Mouse (Mus musculus): ENCODE measurements around the gene Nedd4.
"Not testable (repeated sequence)": the region's sequence is repeated elsewhere in the genome, so short reads cannot be mapped to it uniquely, and the experiment has no call there.

The Nedd4 gene

DNA sequence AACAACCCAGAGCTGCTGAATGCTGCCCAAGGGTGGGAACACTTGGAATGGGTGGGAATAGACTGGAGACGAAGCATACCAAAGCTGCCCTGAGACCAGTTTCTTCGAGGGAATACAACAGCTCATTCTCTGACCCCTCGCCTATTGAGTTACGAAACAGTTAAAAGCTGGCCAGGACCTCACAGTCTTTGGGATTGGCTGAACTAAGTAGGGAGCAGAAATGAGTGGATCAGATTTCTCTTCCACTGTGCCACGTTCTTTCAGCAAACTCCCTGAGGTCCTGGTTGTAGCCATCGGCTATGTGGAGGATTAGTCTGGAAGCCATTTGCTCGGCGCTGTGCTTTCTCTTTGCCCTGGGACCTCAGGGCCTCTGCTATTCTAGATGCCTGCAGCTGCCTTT, 9.2 kb upstream of the Nedd4 start:
- peak; percentile 88 for DNase-seq (ENCODE audit: low read depth, low spot score)

- DNase-seq (ENCODE audit: low read depth, low spot score): no peak
Measured at GRCm38 (mm10) chr9:72653533-72653932, 8.6 kb upstream of the Nedd4 start.

DNA sequence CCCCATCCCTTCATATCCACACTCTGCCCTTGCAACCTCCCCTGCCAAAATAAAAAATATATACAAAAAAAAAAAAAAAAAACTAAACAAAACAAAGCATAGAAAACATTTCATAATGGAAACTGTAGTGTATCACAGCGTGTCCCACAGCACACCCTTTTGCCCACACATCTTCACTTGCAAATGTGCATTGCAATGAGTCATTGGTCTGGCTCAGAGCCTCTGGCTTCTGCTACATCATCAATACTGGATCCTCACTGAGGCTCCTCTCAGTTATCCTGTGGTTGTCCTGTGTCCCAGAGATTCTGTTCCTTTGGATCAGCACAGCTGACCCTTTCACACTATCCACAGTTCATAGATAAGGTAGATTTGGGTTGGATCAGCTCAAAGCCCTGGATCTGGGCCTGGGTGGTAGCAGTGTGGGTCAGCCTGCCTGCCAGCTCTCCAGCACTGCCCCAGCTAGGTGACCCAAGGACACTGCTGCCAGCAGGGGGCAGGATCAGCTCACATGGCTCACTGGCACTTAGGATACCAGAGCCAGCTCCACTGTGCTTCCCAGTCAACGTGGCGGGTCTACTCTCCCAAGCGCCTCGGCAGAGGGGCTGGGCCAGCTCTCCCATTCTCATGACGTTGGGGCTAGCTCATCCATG, 7.4 kb upstream of the Nedd4 start:
- DNase-seq (ENCODE audit: low read depth, low spot score): peak; percentile 34

DNA sequence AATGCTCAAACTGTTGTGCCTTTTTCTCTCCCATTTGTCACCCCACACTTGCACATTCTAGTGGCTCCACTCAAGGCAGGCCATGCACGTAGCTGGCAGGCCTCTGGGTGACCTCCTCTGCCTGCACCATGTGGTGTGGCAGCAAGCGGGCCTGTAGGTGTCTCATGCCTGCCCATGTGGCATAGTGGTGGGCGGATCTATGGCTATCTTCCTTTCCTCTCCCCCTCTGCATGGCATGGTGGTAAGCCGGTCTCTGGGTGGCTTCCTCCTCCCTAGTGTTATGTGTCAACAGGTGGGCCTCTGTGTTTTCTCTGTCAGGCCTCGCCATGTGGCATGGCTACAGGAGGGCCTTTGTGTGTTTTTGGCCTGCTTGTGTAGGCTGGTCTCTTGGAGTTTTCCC, 6.5 kb upstream of the Nedd4 start:
- no peak for DNase-seq (ENCODE audit: low read depth, low spot score)

- no peak for DNase-seq (ENCODE audit: low read depth, low spot score)
Measured at GRCm38 (mm10) chr9:72656491-72656890, 5.7 kb upstream of the Nedd4 start.

GRCm38 (mm10) chr9:72656940-72657339, 5.2 kb upstream of the Nedd4 start:
- no peak for DNase-seq (ENCODE audit: low read depth, low spot score)

DNA sequence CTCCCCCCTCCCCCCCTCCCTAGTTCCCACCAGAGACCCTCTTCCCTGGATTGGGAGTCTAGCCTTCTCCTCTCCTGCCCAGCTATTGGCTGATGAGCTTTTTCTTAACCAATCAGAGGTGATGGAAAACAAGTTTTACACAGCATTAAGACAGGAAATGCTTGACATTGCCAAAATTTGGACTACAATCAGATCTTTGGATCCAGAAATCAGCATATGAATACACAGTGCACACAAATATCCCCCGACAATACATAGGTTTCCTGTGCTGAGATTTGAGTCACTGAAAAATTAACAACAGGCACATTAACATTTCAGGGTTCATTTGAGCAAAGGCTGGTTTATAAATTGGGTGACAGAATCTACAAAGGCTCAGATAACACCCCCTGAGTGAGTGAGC, 4.5 kb upstream of the Nedd4 start:
- no peak for DNase-seq (ENCODE audit: low read depth, low spot score)

DNA sequence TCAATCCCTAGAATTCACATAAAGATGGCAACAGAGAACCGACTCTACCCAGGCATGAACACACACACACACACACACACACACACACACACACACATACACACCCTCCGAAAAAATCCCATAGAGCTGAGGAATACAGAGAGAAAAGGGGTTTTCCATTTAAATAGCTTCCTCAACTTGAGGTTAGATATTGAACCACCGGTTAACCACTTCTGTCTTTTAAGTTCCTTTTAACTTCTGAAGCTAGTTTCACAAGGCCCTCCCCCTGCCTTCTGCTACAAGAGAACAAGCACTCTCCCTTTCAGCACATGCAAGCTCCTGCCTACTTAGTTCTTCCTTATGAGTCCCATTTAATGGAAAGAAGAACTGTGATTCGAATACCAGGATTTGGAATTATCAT, 2.0 kb upstream of the Nedd4 start:
- DNase-seq (ENCODE audit: low read depth, low spot score): no peak

DNA sequence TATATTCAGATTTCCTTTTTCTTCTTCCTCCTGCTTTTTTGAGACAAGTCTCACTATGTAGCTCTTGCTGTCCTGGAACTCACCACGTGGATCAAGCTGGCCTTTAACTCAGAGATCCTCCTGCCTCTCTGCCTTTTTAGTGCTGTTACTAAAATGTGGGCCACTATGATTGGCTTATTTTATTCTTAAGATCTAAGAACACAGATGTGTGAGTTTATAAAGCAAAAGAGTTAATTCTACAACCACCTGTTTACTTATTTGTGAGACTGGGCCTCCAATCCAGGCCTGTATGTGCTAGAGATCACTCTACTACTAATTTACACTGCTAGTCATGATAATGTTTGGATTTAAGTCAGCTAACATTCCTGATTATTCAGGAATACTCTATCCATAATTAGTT, 1.2 kb upstream of the Nedd4 start:
- DNase-seq (ENCODE audit: low read depth, low spot score): no peak

DNA sequence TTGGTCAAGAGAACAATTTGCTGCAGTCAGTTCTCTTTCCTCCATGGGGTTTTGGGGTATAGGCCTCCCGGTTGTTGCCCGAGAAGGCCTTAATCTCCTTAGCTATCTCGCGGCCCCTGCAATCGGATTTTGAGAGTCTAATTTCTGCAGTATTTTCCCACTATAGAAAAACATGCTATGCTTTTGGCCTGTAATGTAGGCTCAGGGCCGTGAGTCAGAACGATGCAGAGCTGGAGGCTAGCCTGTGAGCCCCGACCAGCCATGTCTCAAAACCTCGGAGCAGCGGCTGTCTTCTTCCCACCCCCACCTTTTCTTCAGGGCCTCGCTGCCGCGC, 618 bp upstream of the Nedd4 start:
- no peak for DNase-seq (ENCODE audit: low read depth, low spot score)

GRCm38 (mm10) chr9:72662691-72663533, 766 bp downstream of the Nedd4 start:
- peak; percentile 85 for DNase-seq (ENCODE audit: low read depth, low spot score)

GRCm38 (mm10) chr9:72663534-72663918, 1.4 kb downstream of the Nedd4 start:
- no peak for DNase-seq (ENCODE audit: low read depth, low spot score)

GRCm38 (mm10) chr9:72664409-72665351, 2.5 kb downstream of the Nedd4 start:
- DNase-seq (ENCODE audit: low read depth, low spot score): no peak

GRCm38 (mm10) chr9:72665517-72665916, 3.4 kb downstream of the Nedd4 start:
- peak; percentile 59 for DNase-seq (ENCODE audit: low read depth, low spot score)

DNA sequence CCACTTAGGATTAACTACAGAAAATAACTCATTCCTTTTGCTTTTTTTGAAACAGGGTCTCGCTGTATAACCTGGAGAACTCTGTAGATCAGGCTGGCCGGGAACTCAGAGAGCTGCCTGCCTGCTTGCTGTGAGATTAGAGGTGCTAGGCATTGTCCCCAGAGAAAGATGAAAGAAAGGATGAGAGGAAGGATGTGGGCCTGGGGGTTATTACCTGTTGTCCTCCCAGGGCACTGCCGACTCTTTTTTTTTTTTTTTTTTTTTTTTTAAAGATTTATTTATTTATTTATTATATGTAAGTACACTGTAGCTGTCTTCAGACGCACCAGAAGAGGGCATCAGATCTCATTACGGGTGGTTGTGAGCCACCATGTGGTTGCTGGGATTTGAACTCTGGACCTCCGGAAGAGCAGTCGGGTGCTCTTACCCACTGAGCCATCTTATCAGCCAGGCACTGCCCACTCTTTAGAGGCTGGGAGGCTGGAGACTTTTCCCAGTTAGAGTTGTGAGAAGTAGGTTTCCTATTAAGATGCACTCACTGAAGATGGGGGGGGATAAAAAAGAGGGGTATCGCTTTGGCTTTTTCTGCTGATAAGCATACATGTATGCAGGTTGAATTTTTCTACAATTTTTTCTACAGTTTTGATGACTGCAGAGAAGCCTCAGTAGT, 4.3 kb downstream of the Nedd4 start:
- not testable (repeated sequence) for DNase-seq (ENCODE audit: low read depth, low spot score)

DNA sequence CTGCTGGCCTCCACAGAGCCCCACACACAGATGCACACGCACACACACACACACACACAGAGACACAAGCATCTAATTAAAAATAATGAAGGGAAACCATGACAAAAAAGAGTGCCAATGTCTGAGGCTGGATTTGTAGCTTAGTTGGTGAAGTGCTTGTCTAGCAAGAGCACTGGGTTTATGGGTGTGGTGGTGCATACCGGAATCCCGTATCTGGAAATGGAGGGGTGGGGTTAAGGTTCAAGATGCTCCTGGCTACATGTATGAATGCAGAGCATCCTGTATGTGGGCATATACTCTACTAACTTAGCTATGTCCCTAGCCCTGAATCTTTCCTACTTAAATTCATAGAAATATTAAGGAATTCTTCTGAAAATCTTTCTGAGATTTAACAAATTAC, 5.0 kb downstream of the Nedd4 start:
- no peak for DNase-seq (ENCODE audit: low read depth, low spot score)

GRCm38 (mm10) chr9:72669383-72669782, 7.2 kb downstream of the Nedd4 start:
- DNase-seq (ENCODE audit: low read depth, low spot score): no peak

GRCm38 (mm10) chr9:72672361-72672760, 10.2 kb downstream of the Nedd4 start:
- peak; percentile 83 for DNase-seq (ENCODE audit: low read depth, low spot score)

DNA sequence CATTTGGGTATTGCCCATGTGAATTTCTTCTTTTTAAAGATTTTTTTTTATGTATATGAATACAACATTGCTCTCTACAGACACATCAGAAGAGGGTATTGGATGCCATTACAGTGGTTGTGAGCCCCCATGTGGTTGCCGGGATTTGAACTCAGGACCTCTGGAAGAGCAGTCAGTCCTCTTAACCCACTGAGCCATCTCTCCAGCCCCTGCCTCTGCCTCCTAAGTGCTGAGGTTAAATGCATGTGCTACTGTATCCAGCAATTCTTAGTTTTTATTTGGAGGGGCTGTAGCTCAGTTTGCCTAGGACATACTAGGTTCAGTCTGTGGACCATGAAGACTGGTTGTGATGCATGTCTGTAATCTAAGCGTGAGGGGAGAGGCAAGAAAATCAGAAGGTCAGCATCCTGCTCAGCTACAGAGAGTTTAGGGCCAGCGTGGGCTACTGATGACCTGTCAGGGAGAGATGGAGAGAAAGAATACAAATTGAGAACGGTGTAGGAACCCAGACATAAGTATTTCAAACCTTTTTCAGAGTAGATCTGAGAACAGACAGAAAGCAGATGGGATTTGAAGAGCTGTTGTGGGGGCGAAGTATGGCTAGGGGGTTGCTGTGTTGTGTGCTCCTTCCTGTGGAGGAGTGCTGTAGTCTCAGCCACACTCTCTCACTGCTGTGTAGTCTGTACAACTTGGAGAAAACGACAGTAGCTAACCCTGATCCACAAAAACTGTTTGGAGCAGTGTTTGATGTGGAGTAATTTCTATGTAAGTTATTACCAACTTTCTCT, 13.0 kb downstream of the Nedd4 start:
- DNase-seq (ENCODE audit: low read depth, low spot score): no peak

DNA sequence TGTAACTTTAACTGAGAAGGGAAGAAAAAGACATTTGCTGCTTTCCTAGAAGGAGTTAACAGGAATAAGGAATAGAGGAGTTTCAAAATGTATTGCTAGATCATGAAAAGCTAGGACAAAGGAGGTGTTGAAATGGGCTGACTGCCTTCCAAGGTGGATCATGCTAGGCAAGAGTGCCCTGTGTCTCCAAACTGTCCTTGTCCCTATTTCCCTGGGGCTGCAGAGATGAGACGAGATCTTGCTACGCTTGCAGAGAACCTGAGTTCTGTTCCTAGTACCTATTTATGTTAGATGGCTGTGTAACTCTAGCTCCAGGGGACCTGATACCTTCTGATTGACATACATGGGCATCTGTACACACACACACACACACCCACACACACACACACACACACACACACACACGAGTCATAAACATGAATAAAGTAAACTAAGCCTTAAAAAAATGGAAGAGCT, 13.6 kb downstream of the Nedd4 start:
- no peak for DNase-seq (ENCODE audit: low read depth, low spot score)

- no peak for DNase-seq (ENCODE audit: low read depth, low spot score)
Measured at GRCm38 (mm10) chr9:72677659-72678058, 15.5 kb downstream of the Nedd4 start.

All from mesoderm, embryonic 11.5 days (tissue).